In the genomic region with DNA sequence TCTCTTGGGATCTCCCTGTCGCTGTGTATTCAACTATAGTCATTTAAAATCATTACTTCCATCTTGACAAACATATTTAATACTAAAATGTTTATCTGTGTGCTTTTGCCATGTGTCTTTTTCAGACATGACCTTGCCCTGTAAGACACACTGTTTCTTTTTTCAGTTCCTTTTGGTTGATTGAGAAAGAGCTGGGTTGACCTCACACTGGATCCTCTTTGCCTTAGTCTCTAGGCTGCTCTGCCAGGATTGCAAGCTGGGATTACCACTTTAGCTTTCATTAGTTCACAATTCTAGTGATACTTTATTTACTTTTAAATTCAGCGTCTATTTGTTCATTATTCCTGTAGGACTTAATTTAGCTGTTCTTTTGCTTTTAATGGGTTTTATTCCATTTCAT, we compare ENCODE assay signal across 34 mouse cellular contexts. TPM values are rescaled to one million over a fixed set of nuclear protein-coding genes. Genes with fewer than 3 reads are reported as not detected.
"Had no signal": no experiment of that assay in that cellular context is flagged by ENCODE, and none has a peak within 500 bp of the region (broad histone marks: within the 10 kb centered on the region; RNA-seq: fewer than 3 reads in every experiment).

No protein-coding gene starts in this region.

- DNase-seq: gastrocnemius, adult 2 months; gastrocnemius, postnatal 10 days; gastrocnemius, postnatal 25 days; heart, adult 18-20 months; heart, postnatal 14 days; heart, postnatal 36 days; kidney, adult 18-20 months; kidney, adult 8-10 months; kidney, postnatal 14 days; kidney, postnatal 36 days; layer of hippocampus, adult 9-11 months; layer of hippocampus, postnatal 36 days; liver, embryonic 13.5 days had no signal

- ATAC-seq: hindbrain, postnatal 0 days; intestine, embryonic 15.5 days; intestine, postnatal 0 days had no signal

- H3K4me2 ChIP-seq: heart, embryonic 12.5 days; hindbrain, embryonic 13.5 days; hindbrain, embryonic 15.5 days; intestine, embryonic 15.5 days; limb, embryonic 12.5 days; liver, embryonic 11.5 days; liver, embryonic 13.5 days; liver, embryonic 15.5 days had no signal

- H3K27ac ChIP-seq: gastrocnemius, adult 2 months; heart, embryonic 10.5 days; hindbrain, embryonic 13.5 days; hindbrain, embryonic 15.5 days; hindbrain, postnatal 0 days; intestine, embryonic 15.5 days; kidney, postnatal 0 days; limb, embryonic 10.5 days; limb, embryonic 12.5 days; liver, embryonic 13.5 days; liver, embryonic 15.5 days had no signal

- H3K4me3 ChIP-seq: gastrocnemius, adult 2 months; heart, embryonic 10.5 days; heart, embryonic 12.5 days; hindbrain, embryonic 13.5 days; hindbrain, embryonic 15.5 days; intestine, embryonic 15.5 days; limb, embryonic 10.5 days; limb, embryonic 12.5 days; liver, embryonic 13.5 days; liver, embryonic 15.5 days had no signal

- H3K9me3 ChIP-seq: heart, embryonic 10.5 days; heart, embryonic 12.5 days; hindbrain, embryonic 13.5 days; hindbrain, embryonic 15.5 days; intestine, embryonic 15.5 days; limb, embryonic 10.5 days; limb, embryonic 12.5 days; liver, embryonic 13.5 days; liver, embryonic 15.5 days had no signal

- H3K36me3 ChIP-seq: heart, embryonic 10.5 days; heart, embryonic 12.5 days; hindbrain, embryonic 13.5 days; hindbrain, embryonic 15.5 days; intestine, embryonic 15.5 days; limb, embryonic 10.5 days; limb, embryonic 12.5 days; liver, embryonic 13.5 days; liver, embryonic 15.5 days had no signal

- H3K9ac ChIP-seq: heart, embryonic 12.5 days; hindbrain, embryonic 13.5 days; hindbrain, embryonic 15.5 days; intestine, embryonic 15.5 days; limb, embryonic 12.5 days; liver, embryonic 13.5 days; liver, embryonic 15.5 days had no signal

- H3K4me1 ChIP-seq: heart, embryonic 10.5 days; heart, embryonic 12.5 days; hindbrain, embryonic 13.5 days; hindbrain, embryonic 15.5 days; intestine, embryonic 15.5 days; limb, embryonic 10.5 days; limb, embryonic 12.5 days; liver, embryonic 13.5 days; liver, embryonic 15.5 days had no signal

- H3K27me3 ChIP-seq: heart, embryonic 12.5 days; hindbrain, embryonic 13.5 days; hindbrain, embryonic 15.5 days; intestine, embryonic 15.5 days; limb, embryonic 12.5 days; liver, embryonic 13.5 days; liver, embryonic 15.5 days had no signal

RNA-seq across cellular contexts. Expression of a gene that starts 7.2 kb away (rescaled TPM):
- total RNA-seq: gastrocnemius, adult 2 months; gastrocnemius, postnatal 10 days; hindbrain, postnatal 0 days; layer of hippocampus, adult 18-20 months; layer of hippocampus, adult 8-10 months; layer of hippocampus, postnatal 14 days; layer of hippocampus, postnatal 36 days; left cerebral cortex, postnatal 14 days; left cerebral cortex, postnatal 36 days had no signal
- polyA plus RNA-seq: frontal cortex, adult 2 months; heart, embryonic 10.5 days; heart, embryonic 12.5 days; heart, embryonic 14.5 days; hindbrain, embryonic 11.5 days; hindbrain, embryonic 13.5 days; hindbrain, postnatal 0 days; kidney, embryonic 14.5 days; kidney, postnatal 0 days; limb, embryonic 10.5 days; limb, embryonic 12.5 days; liver, embryonic 11.5 days; liver, embryonic 15.5 days had no signal
